Mouse (Mus musculus): ENCODE measurements at regions not wholly inside any gene's neighbourhood (a gene's known extent, or its start where the extent isn't known, plus 50 kb on each side); places are given as distances from the start of the nearest gene placed in this dataset.

DNA sequence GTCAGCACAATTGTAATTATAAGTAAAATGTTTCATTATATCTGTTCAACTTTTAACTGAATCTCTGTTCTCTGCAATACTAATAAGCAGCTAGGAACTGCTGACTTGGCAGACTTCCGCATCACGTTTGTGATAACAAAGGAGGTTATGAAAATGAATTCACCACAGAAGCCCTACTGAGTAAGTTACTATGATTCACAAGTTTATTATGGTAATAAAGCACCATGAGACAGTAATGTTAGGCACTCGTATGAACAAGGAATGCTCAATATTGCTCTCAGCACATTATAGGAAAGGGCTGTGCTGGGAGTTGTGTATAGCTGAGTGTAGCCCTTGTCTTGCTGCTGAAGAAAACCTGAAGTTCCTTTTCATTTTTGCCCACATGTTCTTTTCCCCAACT lies 238.9 kb upstream of the Pcdh9 start:
- DNase-seq, result no peak

- DNase-seq, result no peak
These were observed 233.1 kb upstream of the Pcdh9 start for GRCm38 (mm10) chr14:94123575-94123974.

DNA sequence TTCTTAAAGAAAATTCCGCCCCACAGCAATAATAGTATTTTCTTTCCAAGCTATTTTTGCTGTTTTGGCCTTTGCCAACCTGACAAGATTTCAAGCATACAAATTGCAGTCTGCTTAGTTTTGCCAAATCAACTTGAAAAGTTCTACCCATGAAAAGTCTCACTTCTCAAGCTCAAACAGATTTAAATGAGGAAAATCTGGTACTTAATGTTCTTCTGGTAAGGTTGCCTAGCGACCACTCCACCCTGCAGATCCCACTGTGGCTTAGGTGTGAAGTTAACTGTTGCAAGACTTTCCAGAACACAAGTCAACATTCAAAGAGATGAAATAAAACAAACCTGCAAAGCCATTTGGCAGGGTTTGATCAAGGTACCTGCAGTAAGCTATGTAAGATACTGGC lies 208.4 kb upstream of the Pcdh9 start:
- peak; percentile 33 for DNase-seq

GRCm38 (mm10) chr14:94093989-94094388 lies 203.5 kb upstream of the Pcdh9 start:
- DNase-seq, result no peak

Data from right cerebral cortex, adult 18-20 months (tissue).